Mouse (Mus musculus) hindbrain, embryonic 15.5 days (tissue): ENCODE results near the gene Rbx1. TPM values are rescaled to one million over a fixed set of nuclear protein-coding genes. Genes with fewer than 3 reads are reported as not detected.

Experiments used
- ATAC-seq: fragments of 200-750 bp; cut with Nextera tagmentation; 2 replicates; pipeline ENCODE4 v1.8.0; 2017; ENCODE audit warnings: low read depth, moderate number of reproducible peaks, moderate TSS enrichment; ENCODE audit not compliant: low FRiP score
- H3K27ac ChIP-seq: fragments of 300-500 bp; sonication (generic); replicated peaks from 2 replicates; pipeline ENCODE4 v1.5.1; 2015; ENCODE audit warnings: mild to moderate bottlenecking, inconsistent platforms
- H3K27me3 ChIP-seq: fragments of 300-500 bp; sonication (generic); 2 replicates; pipeline ENCODE4 v1.6.1; 2015; ENCODE audit warnings: control low read depth, inconsistent platforms
- H3K36me3 ChIP-seq: fragments of 300-500 bp; sonication (generic); 2 replicates; pipeline ENCODE4 v1.6.1; 2015; ENCODE audit warnings: control low read depth, inconsistent platforms
- H3K4me1 ChIP-seq: fragments of 300-500 bp; sonication (generic); replicated peaks from 2 replicates; pipeline ENCODE4 v1.6.1; 2015; ENCODE audit warnings: control low read depth, inconsistent platforms
- H3K4me2 ChIP-seq: fragments of 300-500 bp; sonication (generic); 2 replicates; pipeline ENCODE4 v1.6.1; 2015; ENCODE audit warnings: moderate library complexity, mild to moderate bottlenecking, inconsistent platforms
- H3K4me3 ChIP-seq: fragments of 300-500 bp; sonication (generic); 2 replicates; pipeline ENCODE4 v1.5.1; 2015; ENCODE audit warnings: mild to moderate bottlenecking, inconsistent platforms
- H3K9ac ChIP-seq: fragments of 300-500 bp; sonication (generic); 2 replicates; pipeline ENCODE4 v1.6.1; 2015; ENCODE audit warnings: inconsistent platforms
- H3K9me3 ChIP-seq: fragments of 300-500 bp; sonication (generic); 2 replicates; pipeline ENCODE4 v1.6.1; 2016; ENCODE audit warnings: control low read depth, inconsistent platforms
- WGBS: fragments of 180-500 bp; shearing (Covaris S2); methylation state at CpG from one replicate; pipeline ENCODE4 v1.1.7; 2015; 5-methylcytosine and 5-hydroxymethylcytosine counted together
- polyA plus RNA-seq: library from polyadenylated mRNA; unstranded; fragments of >200 nt; fragmentation: Nextera tagmentation; extraction: Ambion mirVana; gene quantifications from 2 replicates; pipeline ENCODE4 v1.2.1, GENCODE M21; 2015

Gene Rbx1
- polyA plus RNA-seq, 1 experiment from 2014 or later, result 378 TPM

- no peak overlapping the region for H3K4me3 ChIP-seq
- no peak for ATAC-seq
- H3K9me3 ChIP-seq, result no peaks in the 10 kb centered on the region
- no peak overlapping the region for H3K4me2 ChIP-seq
- H3K27ac ChIP-seq, result no peak overlapping the region
- 83% methylated on average over 2 of the region's 2 CpGs for WGBS
- no peaks in the 10 kb centered on the region for H3K27me3 ChIP-seq
- no peaks in the 10 kb centered on the region for H3K4me1 ChIP-seq
- H3K9ac ChIP-seq, result no peak overlapping the region
- H3K36me3 ChIP-seq, result no peaks in the 10 kb centered on the region
These were observed 37.4 kb downstream of the Rbx1 start for GRCm38 (mm10) chr15:81503466-81503865.

- H3K9ac ChIP-seq, result no peak overlapping the region
- no peak overlapping the region for H3K4me3 ChIP-seq
- no peaks in the 10 kb centered on the region for H3K36me3 ChIP-seq
- ATAC-seq, result no peak
- no peak overlapping the region for H3K4me2 ChIP-seq
- 92% methylated on average over 2 of the region's 2 CpGs for WGBS
- no peaks in the 10 kb centered on the region for H3K9me3 ChIP-seq
- no peaks in the 10 kb centered on the region for H3K4me1 ChIP-seq
- H3K27ac ChIP-seq, result no peak overlapping the region
- H3K27me3 ChIP-seq, result no peaks in the 10 kb centered on the region
These were observed 37.9 kb downstream of the Rbx1 start for GRCm38 (mm10) chr15:81503995-81504394.

GRCm38 (mm10) chr15:81507201-81507600 is 41.1 kb downstream of the Rbx1 start:
- Histone ChIP-seq H3K36me3 (no peaks in the 10 kb centered on the region), H3K4me2 (no peak overlapping the region), H3K9ac (no peak overlapping the region), H3K27me3 (no peaks in the 10 kb centered on the region), H3K4me3 (no peak overlapping the region), H3K9me3 (no peaks in the 10 kb centered on the region), H3K4me1 (no peaks in the 10 kb centered on the region), H3K27ac (no peak overlapping the region)
- no peak for ATAC-seq

GRCm38 (mm10) chr15:81510621-81511020 is 44.5 kb downstream of the Rbx1 start:
- no peak overlapping the region for H3K4me2 ChIP-seq
- H3K9ac ChIP-seq, result no peak overlapping the region
- 83% methylated on average over 4 of the region's 4 CpGs for WGBS
- H3K27ac ChIP-seq, result no peak overlapping the region
- no peak overlapping the region for H3K4me3 ChIP-seq
- peaks cover 8% of the 10 kb centered on the region; the same call in 1 of the 2 replicates for H3K4me1 ChIP-seq
- ATAC-seq, result no peak
- H3K9me3 ChIP-seq, result no peaks in the 10 kb centered on the region
- H3K27me3 ChIP-seq, result no peaks in the 10 kb centered on the region
- no peaks in the 10 kb centered on the region for H3K36me3 ChIP-seq

- no peak for ATAC-seq
These were observed 45.6 kb downstream of the Rbx1 start for GRCm38 (mm10) chr15:81511601-81512261.

GRCm38 (mm10) chr15:81514111-81514971 is 48.2 kb downstream of the Rbx1 start:
- 13% methylated on average over 18 of the region's 18 CpGs for WGBS
- Histone ChIP-seq H3K4me1 (peaks cover 8% of the 10 kb centered on the region; the same call in 1 of the 2 replicates), H3K9me3 (no peaks in the 10 kb centered on the region), H3K27me3 (no peaks in the 10 kb centered on the region), H3K9ac (0 out of 2 replicates have a peak overlapping the region, but pooled peaks have one; percentile 31), H3K27ac (no peak overlapping the region), H3K4me3 (peak overlapping the region; percentile 34), H3K36me3 (no peaks in the 10 kb centered on the region), H3K4me2 (peak overlapping the region; percentile 74)
- peak; percentile 65 for ATAC-seq

More at GRCm38 (mm10) chr15:81511601-81512261, 45.6 kb downstream of the Rbx1 start:
- Histone ChIP-seq H3K9me3 (no peaks in the 10 kb centered on the region), H3K27me3 (no peaks in the 10 kb centered on the region), H3K4me2 (peak overlapping the region; percentile 16; the same call in 1 of the 2 replicates), H3K4me3 (no peak overlapping the region), H3K4me1 (peaks cover 8% of the 10 kb centered on the region; the same call in 1 of the 2 replicates), H3K27ac (no peak overlapping the region), H3K9ac (no peak overlapping the region), H3K36me3 (no peaks in the 10 kb centered on the region)
- 52% methylated on average over 21 of the region's 21 CpGs for WGBS

GRCm38 (mm10) chr15:81515221-81515620 is 49.1 kb downstream of the Rbx1 start:
- no peak for ATAC-seq
- Histone ChIP-seq H3K9me3 (no peaks in the 10 kb centered on the region), H3K9ac (no peak overlapping the region), H3K4me2 (no peak overlapping the region), H3K36me3 (no peaks in the 10 kb centered on the region), H3K4me1 (peaks cover 8% of the 10 kb centered on the region; the same call in 1 of the 2 replicates), H3K27me3 (no peaks in the 10 kb centered on the region), H3K4me3 (no peak overlapping the region), H3K27ac (no peak overlapping the region)
- WGBS, result 90% methylated on average over 3 of the region's 3 CpGs

GRCm38 (mm10) chr15:81518031-81518430 is 51.9 kb downstream of the Rbx1 start:
- peaks cover 14% of the 10 kb centered on the region for H3K4me1 ChIP-seq
- H3K4me2 ChIP-seq, result no peak overlapping the region
- no peak for ATAC-seq
- no peaks in the 10 kb centered on the region for H3K9me3 ChIP-seq
- H3K4me3 ChIP-seq, result no peak overlapping the region
- H3K27ac ChIP-seq, result no peak overlapping the region
- no peaks in the 10 kb centered on the region for H3K27me3 ChIP-seq
- no peak overlapping the region for H3K9ac ChIP-seq
- 64% methylated on average over 6 of the region's 6 CpGs for WGBS
- no peaks in the 10 kb centered on the region for H3K36me3 ChIP-seq

- Histone ChIP-seq H3K4me1 (peaks cover 14% of the 10 kb centered on the region), H3K4me2 (no peak overlapping the region), H3K9ac (no peak overlapping the region), H3K36me3 (no peaks in the 10 kb centered on the region), H3K4me3 (no peak overlapping the region), H3K27me3 (no peaks in the 10 kb centered on the region), H3K9me3 (no peaks in the 10 kb centered on the region), H3K27ac (no peak overlapping the region)
- WGBS, result 85% methylated on average over 5 of the region's 5 CpGs
- ATAC-seq, result no peak
These were observed 52.7 kb downstream of the Rbx1 start for GRCm38 (mm10) chr15:81518761-81519160.

GRCm38 (mm10) chr15:81522036-81522751 is 56.1 kb downstream of the Rbx1 start:
- Histone ChIP-seq H3K9ac (peak overlapping the region; percentile 72), H3K27ac (peak overlapping the region; percentile 92), H3K4me3 (peak overlapping the region; percentile 61), H3K9me3 (no peaks in the 10 kb centered on the region), H3K36me3 (no peaks in the 10 kb centered on the region), H3K27me3 (no peaks in the 10 kb centered on the region), H3K4me1 (peaks cover 15% of the 10 kb centered on the region), H3K4me2 (peak overlapping the region; percentile 97)
- WGBS, result under 1% methylated on average over 38 of the region's 38 CpGs
- peak; percentile 56 for ATAC-seq

- H3K4me1 ChIP-seq, result peaks cover 15% of the 10 kb centered on the region
- peak overlapping the region; percentile 97 for H3K4me2 ChIP-seq
- H3K9ac ChIP-seq, result peak overlapping the region; percentile 72
- H3K4me3 ChIP-seq, result peak overlapping the region; percentile 61
- H3K9me3 ChIP-seq, result no peaks in the 10 kb centered on the region
- H3K27me3 ChIP-seq, result no peaks in the 10 kb centered on the region
- under 1% methylated on average over 16 of the region's 16 CpGs for WGBS
- H3K36me3 ChIP-seq, result no peaks in the 10 kb centered on the region
- peak; percentile 60; the same call in 1 of the 2 replicates for ATAC-seq
- H3K27ac ChIP-seq, result peak overlapping the region; percentile 92
These were observed 56.7 kb downstream of the Rbx1 start for GRCm38 (mm10) chr15:81522761-81523168.
